Mouse (Mus musculus) c-Kit-positive CD71-positive TER-119-negative erythroid progenitor cells, embryonic 14.5 days (primary cell): ENCODE measurements around the gene Kcna2.

Experiments used
- DNase-seq: peaks from one replicate; pipeline ENCODE4 v3.0.0-alpha.2; 2013; ENCODE audit warnings: low read depth

The Kcna2 gene

DNA sequence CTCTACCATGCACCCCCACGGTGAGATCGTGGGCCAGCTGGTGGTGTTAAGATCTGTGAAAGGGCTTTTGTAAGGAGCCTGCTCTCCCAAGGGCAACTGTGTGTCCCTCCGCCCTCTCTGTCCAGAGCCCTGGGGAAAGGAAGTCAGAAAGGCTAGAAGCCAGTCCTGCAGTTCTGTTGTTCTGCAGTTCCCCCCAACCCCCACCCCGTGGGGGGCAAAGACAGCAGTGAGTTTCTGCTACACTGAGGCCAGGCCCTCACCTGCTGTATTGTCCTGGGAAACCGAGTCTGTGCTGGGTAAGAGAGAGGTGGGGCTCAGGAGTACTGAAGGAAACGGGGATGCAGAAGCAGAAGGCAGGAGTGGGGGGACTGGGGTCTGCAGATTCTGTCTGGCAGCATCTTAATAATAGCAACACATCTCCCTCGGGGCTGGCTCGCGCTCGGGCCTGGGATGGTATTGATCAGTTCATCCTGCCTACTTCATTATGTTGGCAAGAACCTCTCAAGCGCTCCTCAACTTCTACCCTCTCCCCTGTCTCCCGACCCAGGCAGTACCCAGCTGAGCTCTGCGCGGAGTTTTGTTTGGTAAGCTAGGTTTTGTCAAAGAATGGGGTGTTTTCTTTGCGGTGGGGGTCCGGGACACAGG, at the start of gene Kcna2:
TSS of gene Kcna2 (plus strand) at position 336 of the 645 bp plus-strand sequence.
- no peak for DNase-seq

DNA sequence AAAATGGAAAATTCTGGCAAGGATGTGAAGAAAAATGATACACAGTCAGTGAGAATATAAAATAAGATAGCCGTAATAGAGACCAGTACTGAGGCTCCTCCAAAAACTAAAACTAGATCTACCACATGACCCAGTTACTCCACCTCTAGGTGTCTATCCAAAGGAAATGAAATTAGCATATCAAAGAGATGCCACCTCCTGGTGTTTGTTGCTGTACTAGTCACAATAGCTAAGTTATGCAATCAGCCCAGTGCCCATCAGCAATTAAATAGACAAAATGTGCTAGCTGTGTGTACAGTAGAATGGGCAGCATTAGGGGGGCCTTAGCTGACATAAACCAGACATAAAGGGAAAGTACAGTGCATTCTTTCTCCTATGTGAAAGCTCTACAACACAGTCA, 39.5 kb upstream of the Kcna2 start:
- DNase-seq, result no peak

DNA sequence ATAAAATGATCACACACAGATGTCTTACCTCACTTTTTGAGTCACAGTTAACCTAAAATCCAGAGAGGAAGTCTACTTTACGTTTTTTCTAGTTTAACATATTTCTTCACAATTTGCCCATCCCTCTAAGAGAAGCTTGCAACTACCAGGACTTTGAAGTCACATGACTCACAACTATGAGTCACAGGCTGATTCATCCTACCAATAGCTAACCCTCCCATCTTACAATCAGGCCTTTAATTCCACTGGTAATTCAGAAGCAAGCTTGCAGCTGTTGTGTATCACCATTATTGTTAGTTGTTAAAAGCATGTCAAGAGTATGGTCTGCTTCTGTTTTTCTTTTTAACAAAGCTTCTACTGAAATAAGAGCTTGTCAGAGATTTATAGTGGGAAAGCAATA, 38.2 kb upstream of the Kcna2 start:
- no peak for DNase-seq

DNA sequence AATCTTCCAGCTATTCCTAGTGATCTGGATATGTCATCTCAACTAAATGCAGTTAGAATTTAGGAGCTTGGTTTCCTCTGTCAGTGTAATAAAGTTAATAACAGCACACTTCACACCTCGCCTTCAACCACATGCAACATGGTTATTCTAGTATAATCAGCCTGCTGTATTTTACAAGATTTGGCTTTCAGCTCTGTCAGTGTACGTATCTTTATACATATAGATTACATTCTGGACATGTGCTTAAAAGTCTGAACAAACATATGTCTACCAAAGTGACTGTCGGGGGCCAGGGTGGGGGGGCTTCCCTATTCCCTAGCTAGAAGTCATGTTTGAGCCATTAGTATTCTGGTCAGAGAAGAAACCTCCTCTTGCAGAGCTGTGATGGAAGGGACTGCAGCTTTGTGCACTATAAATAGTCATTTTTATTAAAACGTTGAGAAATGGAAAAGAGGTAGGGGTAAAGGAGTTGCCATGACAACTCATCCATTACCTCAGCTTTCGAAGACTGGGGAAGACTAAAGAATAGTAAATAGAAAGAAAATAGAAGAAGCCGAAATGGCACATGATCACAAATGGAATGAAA, 35.3 kb upstream of the Kcna2 start:
- no peak for DNase-seq

DNA sequence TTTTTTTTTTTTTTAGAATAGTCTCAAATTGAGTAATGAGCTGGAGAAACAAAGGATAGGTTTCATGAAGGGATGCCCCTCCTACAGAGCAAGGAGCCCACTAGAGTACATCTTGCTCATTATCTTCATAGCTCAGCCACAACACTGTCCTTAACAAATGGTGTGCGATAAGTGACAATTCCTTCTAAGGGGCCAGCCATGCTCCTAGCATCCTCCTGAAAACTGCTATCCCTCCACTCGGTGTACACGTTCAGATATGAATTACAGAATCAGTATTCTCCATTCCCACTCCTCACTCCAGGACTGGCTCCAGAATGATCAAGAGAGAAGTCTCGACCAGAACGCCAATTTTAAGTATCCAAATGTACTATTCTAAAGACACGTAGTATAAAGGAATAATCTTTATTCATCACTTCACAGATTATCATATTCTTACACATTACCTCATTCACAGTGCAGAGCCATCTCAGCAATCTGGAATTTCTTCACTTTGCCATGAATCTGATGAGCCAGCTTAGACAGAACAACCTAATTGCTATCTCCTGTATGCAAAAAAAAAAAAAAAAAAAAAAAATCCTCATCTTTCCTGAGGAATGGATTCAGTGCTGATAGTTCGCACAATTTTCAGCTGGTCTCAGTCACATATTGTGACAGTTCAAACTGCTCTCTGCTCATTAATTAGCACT, 34.6 kb upstream of the Kcna2 start:
- DNase-seq, result no peak

DNA sequence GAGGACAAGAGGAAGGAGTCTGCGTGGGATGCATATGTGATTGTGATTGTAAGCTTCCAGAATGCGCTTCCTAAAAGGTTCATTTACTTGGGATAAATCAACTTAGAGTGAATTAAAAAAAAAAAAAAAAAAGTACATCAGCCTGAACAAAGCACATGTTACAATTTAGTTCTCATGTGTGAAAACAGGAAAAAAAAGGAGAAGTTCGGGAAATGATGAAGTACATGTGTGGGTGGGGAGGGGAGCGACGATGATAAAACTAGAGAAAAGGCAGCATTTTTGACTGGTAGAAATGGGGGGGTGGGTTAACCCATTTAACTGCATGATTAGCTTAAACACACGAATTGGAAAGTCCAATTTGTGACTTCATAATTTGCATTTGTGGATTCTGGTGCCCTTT, 33.7 kb upstream of the Kcna2 start:
- no peak for DNase-seq

DNA sequence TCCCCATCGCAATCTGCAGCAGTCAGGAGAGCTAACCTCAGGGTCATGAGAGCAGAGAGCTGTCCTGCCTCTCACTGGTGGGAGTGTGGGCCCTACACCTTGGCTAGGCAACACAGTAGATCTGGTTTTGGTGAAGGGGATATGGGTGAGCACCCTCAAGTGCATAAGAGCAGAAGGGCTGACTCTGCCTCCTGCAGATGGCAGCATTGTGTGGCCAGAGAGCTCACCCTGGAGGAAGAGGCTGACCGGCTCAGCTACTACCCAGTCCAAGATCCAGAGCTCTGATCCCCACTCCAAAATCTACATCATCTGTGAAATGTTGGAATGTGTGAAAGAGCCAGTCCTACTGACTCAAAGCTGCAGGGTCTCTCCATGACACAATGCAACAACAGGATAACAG, 27.1 kb upstream of the Kcna2 start:
- no peak for DNase-seq

DNA sequence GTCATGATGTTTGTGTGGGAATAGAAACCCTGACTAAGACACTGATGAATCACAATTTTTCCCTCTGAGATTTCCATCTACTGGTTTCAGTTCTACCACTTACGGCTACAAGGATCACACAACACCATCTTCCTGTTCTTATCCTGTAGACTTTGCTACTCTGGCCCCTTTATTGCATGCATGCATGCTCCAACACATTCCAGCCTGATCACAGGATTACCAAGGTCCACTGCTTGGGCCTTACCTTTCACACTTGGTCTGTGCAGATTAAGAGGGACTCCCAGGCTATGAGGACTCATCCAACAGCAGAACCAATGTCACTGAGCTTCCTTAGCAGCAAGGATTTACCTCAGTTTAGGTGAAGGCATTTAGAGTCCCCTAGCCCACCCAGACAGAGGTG, 25.2 kb upstream of the Kcna2 start:
- no peak for DNase-seq

DNA sequence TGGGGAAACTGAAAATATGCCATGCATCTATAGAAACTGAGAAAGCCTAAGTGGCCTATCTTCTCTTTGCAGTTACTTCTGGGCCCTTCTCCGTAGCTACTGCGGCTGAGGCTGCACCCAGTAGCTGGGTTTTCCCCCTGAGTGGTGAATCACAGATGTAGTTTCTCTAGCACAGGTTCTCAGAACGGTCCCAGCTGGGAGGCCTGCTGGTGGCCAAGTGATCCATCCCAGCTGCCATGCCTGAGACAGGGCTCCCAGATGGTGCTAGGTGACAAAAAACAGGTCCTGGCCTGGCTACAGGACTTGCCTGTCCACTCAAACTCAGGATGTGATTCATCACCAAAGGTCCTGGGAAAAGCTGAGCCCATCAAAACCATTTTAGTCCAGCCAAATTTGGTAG, 24.3 kb upstream of the Kcna2 start:
- DNase-seq, result no peak

DNA sequence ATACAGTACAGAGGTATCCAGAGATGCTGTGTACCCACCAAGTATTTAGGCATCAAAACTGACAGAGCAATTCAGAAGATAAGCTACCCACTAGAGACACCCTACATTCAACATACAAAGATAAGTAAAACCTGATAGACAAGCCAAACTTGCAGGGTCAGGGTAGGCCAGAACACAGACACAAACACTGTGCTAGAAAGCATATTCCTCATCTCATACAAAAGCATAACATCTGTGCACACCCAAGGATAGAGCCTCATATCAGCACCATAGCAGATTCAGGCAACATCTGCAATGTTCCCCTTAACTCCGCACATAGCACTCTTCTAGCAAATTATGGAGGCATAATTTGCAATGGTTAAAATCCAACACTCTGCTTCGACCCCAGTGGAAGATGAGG, 23.8 kb upstream of the Kcna2 start:
- no peak for DNase-seq

DNA sequence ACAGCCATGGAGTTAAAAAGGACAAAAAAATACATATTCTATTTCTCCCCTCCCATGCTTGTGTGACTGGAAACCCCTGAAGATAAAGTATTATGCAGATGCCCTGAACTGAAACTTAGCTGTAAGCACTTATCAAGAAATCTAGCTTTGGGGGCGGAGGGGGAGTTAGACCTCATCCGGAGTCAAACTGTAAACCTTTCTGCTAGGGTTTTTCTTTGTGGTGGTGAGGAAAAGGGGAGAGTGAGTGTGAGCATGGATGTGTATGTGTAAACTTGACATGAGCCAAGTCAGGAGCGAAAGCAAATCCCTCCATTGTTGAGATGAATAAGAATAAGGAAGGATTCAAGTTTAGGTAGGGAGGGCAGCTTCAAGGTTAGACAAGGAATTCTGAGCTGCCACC, 20.1 kb upstream of the Kcna2 start:
- no peak for DNase-seq

DNA sequence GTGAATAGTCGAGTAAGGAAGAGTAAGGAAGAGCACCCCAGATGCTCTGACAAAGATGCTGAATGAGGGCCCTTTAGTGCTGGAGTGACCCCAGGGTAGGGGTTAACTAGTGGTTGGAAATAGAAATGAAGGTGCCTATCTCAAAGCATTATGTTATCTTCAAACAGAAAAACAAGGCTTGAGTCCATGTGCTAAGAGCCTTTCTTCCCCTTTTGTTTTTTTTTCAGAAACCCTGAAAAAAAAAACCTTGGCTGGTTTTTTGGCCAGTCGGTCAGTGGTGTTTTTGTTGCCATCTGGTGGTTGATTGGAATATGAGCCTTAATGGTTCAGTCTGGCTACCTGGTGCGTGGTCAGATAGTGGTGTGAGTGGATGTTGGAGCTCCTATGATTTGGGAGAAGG, 19.7 kb upstream of the Kcna2 start:
- no peak for DNase-seq

DNA sequence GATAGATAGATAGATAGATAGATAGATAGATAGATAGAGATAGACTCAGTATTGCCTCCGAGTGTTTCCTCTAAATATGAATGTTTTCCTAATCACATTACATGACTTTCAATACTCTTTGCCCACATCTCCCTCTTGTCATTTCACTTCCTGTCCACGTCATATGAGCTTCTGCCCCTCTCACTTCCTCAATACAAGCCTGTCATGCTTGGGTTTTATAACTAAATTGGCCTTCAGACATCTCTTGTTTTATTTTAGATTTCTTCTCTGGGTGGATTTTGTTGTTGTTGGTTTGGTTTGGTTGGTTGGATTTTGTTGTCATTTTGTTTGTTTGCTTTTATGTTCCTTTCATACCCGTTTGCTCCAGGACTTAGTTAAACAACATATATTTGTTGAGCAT, 16.4 kb upstream of the Kcna2 start:
- no peak for DNase-seq

DNA sequence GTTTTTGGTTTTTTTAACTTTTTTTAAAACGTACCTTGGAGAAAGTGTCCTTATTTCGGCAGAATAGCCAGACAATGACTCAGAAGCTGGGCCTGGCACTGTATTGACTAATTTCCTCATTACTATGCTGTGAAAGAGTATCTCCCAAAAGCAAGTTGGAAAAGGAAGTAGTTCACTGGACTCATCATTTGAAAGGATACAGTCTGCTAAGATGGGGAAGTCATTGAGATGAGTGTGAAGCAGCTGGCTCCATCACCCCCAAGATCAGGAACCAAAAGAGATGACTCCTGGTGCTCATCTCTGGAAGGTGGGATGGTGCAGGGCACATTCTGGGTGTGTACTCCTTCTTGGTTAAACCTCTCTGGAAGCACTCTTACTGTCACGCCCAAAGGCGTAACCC, 13.5 kb upstream of the Kcna2 start:
- DNase-seq, result no peak

DNA sequence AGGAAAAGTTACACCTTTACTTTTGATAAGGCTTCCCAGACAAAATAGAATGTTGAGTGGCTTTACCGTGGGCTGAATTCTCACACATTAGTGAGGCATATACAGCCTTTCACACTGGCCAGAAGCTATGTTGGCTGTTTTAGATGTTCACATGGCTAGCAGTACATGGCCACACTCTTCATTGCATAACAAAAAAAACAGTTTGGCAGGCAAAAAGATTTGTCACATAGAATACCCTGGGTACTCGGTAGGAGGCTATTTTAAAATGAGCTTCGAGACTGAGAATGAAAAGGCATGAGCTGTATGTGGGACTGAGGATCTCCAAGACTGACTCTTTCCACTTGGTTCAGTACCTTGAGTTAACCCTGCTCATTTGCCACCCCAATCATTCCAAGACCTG, 12.1 kb upstream of the Kcna2 start:
- no peak for DNase-seq

DNA sequence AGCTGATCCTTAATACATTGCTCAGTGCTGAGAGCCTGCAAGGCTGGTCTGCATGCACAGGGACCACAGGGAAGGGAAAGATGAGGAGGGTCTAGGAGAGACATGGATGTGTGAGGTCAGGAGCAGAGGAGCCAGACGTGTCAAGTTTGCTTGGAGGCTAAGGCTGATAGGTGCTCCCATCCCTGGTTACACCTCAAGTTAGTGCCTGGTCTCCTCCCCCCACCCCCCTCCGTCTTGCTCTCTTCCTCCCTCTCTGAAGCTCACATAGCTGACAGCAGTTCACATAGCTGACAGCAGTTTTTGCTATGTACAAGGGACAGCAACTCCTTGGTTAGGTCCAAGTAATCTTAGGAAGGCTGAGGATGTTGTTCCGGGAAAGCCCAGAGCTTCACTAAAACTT, 11.5 kb upstream of the Kcna2 start:
- no peak for DNase-seq

DNA sequence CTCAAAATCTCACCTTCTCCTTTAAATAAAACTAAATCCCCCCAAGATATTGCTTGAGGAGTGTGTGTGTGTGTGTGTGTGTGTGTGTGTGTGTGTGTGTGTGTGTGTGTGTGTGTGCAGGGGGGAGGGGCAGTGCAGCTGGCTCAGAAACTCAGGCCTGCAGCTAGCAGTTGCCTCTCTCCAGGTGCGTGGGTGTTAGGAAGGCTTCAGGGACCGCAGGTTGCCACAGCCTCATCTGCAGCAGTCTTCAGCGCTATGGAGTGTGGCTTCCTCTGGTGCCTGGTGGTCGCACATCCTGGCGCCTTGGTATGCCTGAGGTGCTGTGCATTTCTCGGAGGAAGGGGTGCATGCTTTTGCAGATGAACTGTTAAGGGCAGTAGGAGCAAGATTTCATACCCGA, 10.9 kb upstream of the Kcna2 start:
- no peak for DNase-seq

DNA sequence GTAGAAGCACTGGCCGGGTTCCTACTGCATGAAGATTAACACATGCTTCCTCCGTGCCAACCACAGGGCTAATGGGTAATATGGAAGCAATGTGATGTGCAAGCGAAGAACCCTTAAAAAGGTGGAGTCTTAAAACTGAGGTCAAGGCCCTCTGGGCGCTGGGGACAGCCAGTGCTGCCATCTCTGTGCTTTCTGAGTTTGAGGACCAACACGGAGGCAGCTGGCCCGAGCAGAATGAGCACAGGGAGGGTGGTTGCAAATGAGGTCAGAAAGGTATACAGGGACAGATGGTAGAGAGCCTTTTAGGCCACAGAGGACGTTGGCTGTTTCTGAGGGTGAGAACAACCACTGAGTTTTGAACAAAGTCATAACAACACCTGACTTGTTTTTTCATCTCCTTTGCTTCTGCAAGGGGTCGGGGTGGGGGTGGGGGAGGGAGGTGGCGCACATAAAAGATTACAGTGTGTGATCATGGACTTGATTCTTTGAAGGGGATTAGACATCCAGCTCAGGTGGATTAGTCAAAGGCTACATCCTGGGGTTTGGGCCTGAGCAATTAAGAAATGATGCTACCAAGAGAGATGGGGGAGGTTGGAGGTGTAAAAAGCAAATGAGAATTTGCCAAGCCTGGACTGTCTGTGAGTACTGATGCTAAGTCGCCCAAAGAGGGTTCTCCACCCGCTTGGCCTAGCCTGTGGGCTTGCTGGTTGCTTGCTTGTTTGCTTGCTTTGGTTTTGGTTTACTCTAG, 10.4 kb upstream of the Kcna2 start:
- DNase-seq, result no peak

DNA sequence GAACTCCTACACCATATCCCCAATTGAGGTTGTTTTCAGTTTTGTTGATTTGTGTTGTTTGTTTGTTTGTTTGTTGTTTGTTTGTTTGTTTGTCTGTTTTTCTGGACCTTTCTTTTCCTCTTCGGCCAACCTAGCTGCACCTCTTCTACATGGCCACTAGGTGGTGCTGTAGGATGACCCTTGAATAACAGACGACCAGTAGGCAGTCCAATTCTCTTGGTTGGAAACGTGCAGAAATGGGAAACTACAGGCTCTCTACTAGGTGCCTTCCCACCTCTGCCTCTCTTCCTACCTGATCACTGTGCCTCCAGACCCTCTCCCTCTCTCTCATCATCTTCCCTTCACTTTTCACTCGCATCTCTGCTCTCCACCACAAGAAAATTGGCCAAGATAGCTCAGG, 6.9 kb upstream of the Kcna2 start:
- peak; percentile 21 for DNase-seq

DNA sequence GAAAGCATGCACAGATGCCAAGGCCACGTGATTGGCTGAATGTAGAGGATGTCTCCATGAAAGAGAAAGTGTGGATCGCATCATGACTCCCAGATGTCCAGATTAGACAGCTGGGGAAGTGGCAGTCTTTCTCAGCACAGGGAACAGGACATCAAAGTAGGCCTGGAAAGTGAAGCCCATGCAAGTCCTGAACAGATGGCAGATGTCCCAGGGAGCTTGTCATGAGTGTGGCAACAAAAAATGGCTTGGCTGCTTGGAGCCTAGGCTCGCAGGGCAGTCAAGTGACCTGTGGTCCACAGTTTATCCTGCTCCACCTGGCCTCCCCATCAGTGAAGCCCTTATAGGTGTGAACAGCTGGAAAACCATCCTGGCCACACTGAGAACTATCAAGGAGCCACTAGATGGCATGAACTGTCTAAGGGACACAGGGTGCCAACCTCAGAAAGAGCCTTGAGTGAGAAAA, 4.6 kb upstream of the Kcna2 start:
- no peak for DNase-seq

DNA sequence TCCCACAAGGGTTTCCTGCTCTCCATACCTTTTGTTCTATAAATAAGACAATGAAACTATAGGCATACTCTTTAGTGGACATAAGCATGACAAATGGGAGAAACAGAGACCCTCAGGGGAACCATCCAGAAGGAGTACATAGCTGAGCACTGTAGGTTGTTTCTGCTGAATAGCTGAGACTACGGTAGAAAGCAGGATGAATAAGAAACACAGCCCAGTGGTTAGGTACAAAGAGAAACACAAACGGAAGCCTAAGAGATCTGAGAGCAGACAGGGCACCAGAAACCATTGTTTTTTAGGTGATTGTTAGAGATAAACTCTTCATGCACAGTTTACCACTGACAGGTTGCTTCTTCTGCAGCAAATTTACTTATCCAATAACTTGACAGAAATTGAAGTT, 1.1 kb upstream of the Kcna2 start:
- DNase-seq, result no peak

DNA sequence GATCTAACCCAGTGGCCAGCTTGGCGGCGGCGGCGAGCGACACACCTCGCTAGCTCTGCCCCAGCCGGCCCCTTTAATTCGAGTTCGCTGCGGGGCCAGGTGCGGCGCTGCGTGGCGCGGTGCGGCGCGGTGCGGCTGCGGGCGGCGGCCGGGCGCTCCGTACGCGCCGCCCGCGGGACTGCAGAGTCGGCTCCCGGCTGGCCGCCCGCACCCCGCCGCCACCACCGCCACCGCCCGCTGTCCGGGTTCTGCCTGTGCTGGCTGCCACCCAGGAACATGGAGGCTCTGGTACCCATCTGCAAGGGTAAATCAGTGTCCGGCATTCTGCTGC, 475 bp downstream of the Kcna2 start:
- DNase-seq, result no peak
